Mouse (Mus musculus) testis, adult 2 months (tissue): Measurements from ENCODE around the gene Golph3.

Source experiments
- CTCF ChIP-seq: fragments of 200-500 bp; IDR thresholded peaks from 2 replicates; pipeline ENCODE4 v1.5.1; 2012; ENCODE audit warnings: low read depth, mild to moderate bottlenecking, inconsistent platforms, low read length, moderate library complexity; ENCODE audit not compliant: control insufficient read depth, insufficient read depth, insufficient replicate concordance
- POLR2A ChIP-seq: fragments of 200-500 bp; IDR thresholded peaks from 2 replicates; pipeline ENCODE4 v1.6.1; 2012; ENCODE audit warnings: low read depth, mild to moderate bottlenecking, inconsistent platforms, low read length, moderate library complexity; ENCODE audit not compliant: control insufficient read depth

DNA sequence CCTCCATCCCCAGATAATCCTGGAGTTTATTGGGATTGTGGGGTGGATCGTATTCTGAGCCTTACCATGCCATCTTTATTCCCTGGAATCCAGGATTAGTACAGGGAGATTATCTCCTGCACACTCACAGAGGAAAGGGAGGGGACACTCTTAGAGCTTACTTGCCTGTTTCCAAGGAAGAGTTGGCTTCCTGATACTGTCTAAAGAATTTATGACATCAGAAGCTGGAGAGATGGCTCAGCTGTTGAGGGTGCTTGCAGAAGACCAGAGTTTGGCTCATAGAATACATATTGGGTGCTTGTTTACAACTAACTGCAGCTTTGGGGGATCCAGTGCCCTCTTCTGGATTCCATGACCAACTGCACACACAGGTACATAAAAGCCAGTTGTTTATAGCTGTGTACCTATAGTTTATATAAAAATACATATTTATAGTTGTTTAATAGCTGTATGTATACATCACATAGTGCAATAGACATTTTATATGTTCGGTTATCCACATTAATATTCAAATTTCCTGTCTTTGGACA is 33.1 kb downstream of the Golph3 start:
- TF ChIP-seq CTCF (no peak), POLR2A (no peak)
